Mouse (Mus musculus): ENCODE measurements at regions not wholly inside any gene's neighbourhood (a gene's known extent, or its start where the extent isn't known, plus 50 kb on each side); places are given as distances from the start of the nearest gene placed in this dataset.

GRCm38 (mm10) chr8:10760851-10761693 is 247.2 kb downstream of the Irs2 start:
- no peak for DNase-seq

GRCm38 (mm10) chr8:10760231-10760630 is 248.0 kb downstream of the Irs2 start:
- DNase-seq, result no peak

GRCm38 (mm10) chr8:10758151-10758550 is 250.1 kb downstream of the Irs2 start:
- no peak for DNase-seq

- DNase-seq, result no peak
These were observed 253.3 kb downstream of the Irs2 start for GRCm38 (mm10) chr8:10754986-10755308.

- DNase-seq, result no peak
These were observed 253.8 kb downstream of the Irs2 start for GRCm38 (mm10) chr8:10754232-10754985.

- DNase-seq, result no peak
These were observed 255.2 kb downstream of the Irs2 start for GRCm38 (mm10) chr8:10753056-10753455.

- DNase-seq, result no peak
These were observed 261.1 kb downstream of the Irs2 start for GRCm38 (mm10) chr8:10747150-10747549.

GRCm38 (mm10) chr8:10743241-10743640 is 265.0 kb downstream of the Irs2 start:
- DNase-seq, result no peak

GRCm38 (mm10) chr8:10740837-10741236 is 267.4 kb downstream of the Irs2 start:
- no peak for DNase-seq

GRCm38 (mm10) chr8:10738486-10739081 is 269.7 kb downstream of the Irs2 start:
- DNase-seq, result no peak

GRCm38 (mm10) chr8:10734746-10735145 is 273.5 kb downstream of the Irs2 start:
- DNase-seq, result no peak

- DNase-seq, result no peak
These were observed 284.9 kb downstream of the Irs2 start for GRCm38 (mm10) chr8:10723332-10723731.

GRCm38 (mm10) chr8:10722742-10723141 is 285.5 kb downstream of the Irs2 start:
- no peak for DNase-seq

GRCm38 (mm10) chr8:10722342-10722741 is 285.9 kb downstream of the Irs2 start:
- DNase-seq, result no peak

GRCm38 (mm10) chr8:10721146-10721862 is 287.0 kb downstream of the Irs2 start:
- no peak for DNase-seq

GRCm38 (mm10) chr8:10720398-10720797 is 287.9 kb downstream of the Irs2 start:
- DNase-seq, result no peak

GRCm38 (mm10) chr8:10719411-10719810 is 288.8 kb downstream of the Irs2 start:
- no peak for DNase-seq

- no peak for DNase-seq
These were observed 291.0 kb downstream of the Irs2 start for GRCm38 (mm10) chr8:10717297-10717696.

GRCm38 (mm10) chr8:10716161-10716560 is 292.1 kb downstream of the Irs2 start:
- no peak for DNase-seq

- DNase-seq, result no peak
These were observed 294.7 kb downstream of the Irs2 start for GRCm38 (mm10) chr8:10713515-10714042.

- no peak for DNase-seq
These were observed 296.1 kb downstream of the Irs2 start for GRCm38 (mm10) chr8:10712118-10712689.

GRCm38 (mm10) chr8:10711474-10711873 is 296.8 kb downstream of the Irs2 start:
- DNase-seq, result no peak

- no peak for DNase-seq
These were observed 299.7 kb downstream of the Irs2 start for GRCm38 (mm10) chr8:10708509-10708908.

All from thymus, postnatal 14 days (tissue).